Mouse (Mus musculus): ENCODE measurements at regions not wholly inside any gene's neighbourhood (a gene's known extent, or its start where the extent isn't known, plus 50 kb on each side); places are given as distances from the start of the nearest gene placed in this dataset.

GRCm38 (mm10) chr13:44037774-44038294, 253.3 kb downstream of the Cd83 start:
- DNase-seq (ENCODE audit: low spot score) = no peak

GRCm38 (mm10) chr13:44038322-44038721, 253.7 kb downstream of the Cd83 start:
- no peak for DNase-seq (ENCODE audit: low spot score)

- no peak for DNase-seq (ENCODE audit: low spot score)
Measured at GRCm38 (mm10) chr13:44040640-44041039, 256.1 kb downstream of the Cd83 start.

GRCm38 (mm10) chr13:44042730-44043493, 258.3 kb downstream of the Cd83 start:
- DNase-seq (ENCODE audit: low spot score) = no peak

GRCm38 (mm10) chr13:44043494-44043885, 258.9 kb downstream of the Cd83 start:
- DNase-seq (ENCODE audit: low spot score) = no peak

GRCm38 (mm10) chr13:44044546-44045216, 260.1 kb downstream of the Cd83 start:
- no peak for DNase-seq (ENCODE audit: low spot score)

GRCm38 (mm10) chr13:44046436-44046835, 261.9 kb downstream of the Cd83 start:
- no peak for DNase-seq (ENCODE audit: low spot score)

- no peak for DNase-seq (ENCODE audit: low spot score)
Measured at GRCm38 (mm10) chr13:44054157-44054556, 269.6 kb downstream of the Cd83 start.

GRCm38 (mm10) chr13:44055573-44056491, 271.3 kb downstream of the Cd83 start:
- no peak for DNase-seq (ENCODE audit: low spot score)

GRCm38 (mm10) chr13:44056716-44057115, 272.1 kb downstream of the Cd83 start:
- DNase-seq (ENCODE audit: low spot score) = no peak

GRCm38 (mm10) chr13:44057542-44057941, 273.0 kb downstream of the Cd83 start:
- DNase-seq (ENCODE audit: low spot score) = no peak

- DNase-seq (ENCODE audit: low spot score) = no peak
Measured at GRCm38 (mm10) chr13:44058277-44058676, 273.7 kb downstream of the Cd83 start.

GRCm38 (mm10) chr13:44059436-44059835, 274.9 kb downstream of the Cd83 start:
- no peak for DNase-seq (ENCODE audit: low spot score)

- no peak for DNase-seq (ENCODE audit: low spot score)
Measured at GRCm38 (mm10) chr13:44061286-44061685, 276.7 kb downstream of the Cd83 start.

- DNase-seq (ENCODE audit: low spot score) = no peak
Measured at GRCm38 (mm10) chr13:44061721-44062300, 277.2 kb downstream of the Cd83 start.

- DNase-seq (ENCODE audit: low spot score) = no peak
Measured at GRCm38 (mm10) chr13:44063317-44063716, 278.7 kb downstream of the Cd83 start.

GRCm38 (mm10) chr13:44064026-44064425, 279.5 kb downstream of the Cd83 start:
- DNase-seq (ENCODE audit: low spot score) = no peak

GRCm38 (mm10) chr13:44065741-44066185, 281.2 kb downstream of the Cd83 start:
- DNase-seq (ENCODE audit: low spot score) = no peak

- DNase-seq (ENCODE audit: low spot score) = no peak
Measured at GRCm38 (mm10) chr13:44067244-44067643, 282.7 kb downstream of the Cd83 start.

- DNase-seq (ENCODE audit: low spot score) = no peak
Measured at GRCm38 (mm10) chr13:44068951-44069350, 284.4 kb downstream of the Cd83 start.

- DNase-seq (ENCODE audit: low spot score) = no peak
Measured at GRCm38 (mm10) chr13:44073122-44073521, 288.5 kb downstream of the Cd83 start.

- no peak for DNase-seq (ENCODE audit: low spot score)
Measured at GRCm38 (mm10) chr13:44074172-44074571, 289.6 kb downstream of the Cd83 start.

Measured in c-Kit-positive CD71-positive TER-119-positive erythroid progenitor cells, embryonic 14.5 days (primary cell).